Mouse (Mus musculus): ENCODE data around the gene Aen. TPM values are rescaled to one million over a fixed set of nuclear protein-coding genes. Genes with fewer than 3 reads are reported as not detected.
A peak's percentile ranks its signal among the peaks of the same experiment; 100 is the strongest.

Aen gene
- polyA plus RNA-seq, 1 experiment from 2014 or later, result 15.1 TPM

DNA sequence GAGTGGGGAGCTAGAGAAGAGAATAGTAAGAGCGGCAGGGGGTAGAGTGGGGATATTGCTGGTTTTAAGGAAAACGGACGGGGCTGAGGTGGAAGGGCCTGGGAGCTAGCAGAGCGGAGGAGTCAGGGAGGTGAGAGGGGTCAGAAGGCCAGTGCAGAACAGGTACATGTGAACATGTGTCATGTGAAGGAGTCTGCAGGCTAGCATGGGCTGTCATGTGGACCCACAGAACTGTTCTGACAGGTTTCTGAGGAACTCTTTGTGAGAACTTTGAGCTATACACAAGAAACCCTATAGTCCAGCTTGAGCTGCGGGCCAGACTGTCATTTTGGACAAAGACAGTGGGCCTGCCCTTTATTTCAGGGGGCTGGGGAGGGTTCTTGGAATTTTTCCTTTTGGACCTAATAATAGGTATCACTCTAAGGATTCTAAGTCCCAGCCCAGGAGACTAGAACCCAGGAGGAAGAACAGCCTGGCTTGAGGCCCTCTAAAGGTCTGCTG is 17.4 kb downstream of the Aen start, which contains the start of gene Isg20:
Isg20 (plus strand) TSS at position 451 of the 501 bp plus-strand sequence.
- H3K4me3 ChIP-seq (ENCODE audit: low read depth, low read length), result peak within 1 kb of the TSS; percentile 65
- no peaks in the 10 kb centered on the region for H3K9me3 ChIP-seq (ENCODE audit: low read length)
- H3K36me3 ChIP-seq (replicated peaks; ENCODE audit: insufficient read depth, low read length), result peaks cover 31% of the 10 kb centered on the region
- DNase-seq, result no peak
- H3K27ac ChIP-seq (ENCODE audit: low read depth), result peak within 1 kb of the TSS; percentile 97
- no peak for ATAC-seq
- H3K9ac ChIP-seq (replicated peaks), result peak within 1 kb of the TSS; percentile 86
- H3K4me2 ChIP-seq (ENCODE audit: low read depth, low read length), result peak within 1 kb of the TSS; percentile 88
- peaks cover 29% of the 10 kb centered on the region for H3K4me1 ChIP-seq (ENCODE audit: insufficient read depth)
- H3K27me3 ChIP-seq (ENCODE audit: insufficient read depth, low read length), result no peaks in the 10 kb centered on the region
- WGBS (ENCODE audit: insufficient replicate concordance), result 58% methylated on average over 5 of the region's 5 CpGs
- TF ChIP-seq EP300 (IDR thresholded peaks at IDR 0.05; ENCODE audit: low read depth) (no peak), CTCF (IDR thresholded peaks at IDR 0.05; ENCODE audit: low read depth) (no peak)

DNA sequence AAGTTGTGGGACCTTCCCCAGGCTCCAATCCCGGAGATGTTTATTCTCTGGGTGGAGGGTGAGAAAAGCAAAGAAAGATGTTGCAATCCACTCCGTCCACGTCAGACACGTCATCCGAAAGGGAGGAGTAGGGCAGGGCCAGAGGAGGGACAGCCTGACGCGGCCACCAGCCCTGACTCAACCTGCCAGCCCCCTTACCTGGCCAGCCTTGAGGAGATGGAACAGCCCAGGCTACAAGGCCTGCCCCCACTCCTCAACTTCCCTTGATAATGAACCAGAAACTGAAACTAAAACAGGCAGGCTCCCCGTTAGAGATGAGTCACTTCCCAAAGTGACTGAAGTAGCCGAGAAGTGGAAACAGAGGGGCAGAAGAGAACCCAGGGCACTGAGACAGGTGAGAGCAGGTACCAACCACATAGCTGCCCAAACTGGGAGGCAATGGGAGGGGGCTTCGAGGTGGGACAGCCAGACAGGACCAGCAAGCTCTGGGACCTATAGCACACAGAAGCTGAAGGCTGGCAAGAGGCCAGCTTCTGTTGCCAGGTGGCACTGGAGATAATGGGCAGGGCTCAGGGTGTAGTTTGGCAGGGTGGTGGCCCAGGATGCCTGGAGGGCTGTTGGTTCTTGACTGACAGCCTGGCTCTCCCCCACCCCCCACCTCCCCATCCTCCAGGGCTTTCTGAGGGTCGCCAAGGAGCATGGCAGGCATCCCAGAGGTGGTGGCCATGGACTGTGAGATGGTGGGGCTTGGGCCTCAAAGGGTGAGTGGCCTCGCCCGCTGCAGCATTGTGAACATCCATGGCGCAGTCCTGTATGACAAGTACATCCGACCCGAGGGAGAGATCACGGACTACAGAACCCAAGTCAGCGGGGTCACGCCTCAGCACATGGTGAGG is 18.2 kb downstream of the Aen start:
- WGBS (ENCODE audit: insufficient replicate concordance), result 37% methylated on average over 19 of the region's 19 CpGs
- H3K9ac ChIP-seq (replicated peaks), result peak overlapping the region; percentile 86
- ATAC-seq (peak; percentile 91), DNase-seq (peak; percentile 89)
- TF ChIP-seq EP300 (IDR thresholded peaks at IDR 0.05; ENCODE audit: low read depth), result peak; percentile 93
- no peak for TF ChIP-seq CTCF (IDR thresholded peaks at IDR 0.05; ENCODE audit: low read depth)
- no peaks in the 10 kb centered on the region for H3K9me3 ChIP-seq (ENCODE audit: low read length)
- peak overlapping the region; percentile 88 for H3K4me2 ChIP-seq (ENCODE audit: low read depth, low read length)
- peak overlapping the region; percentile 65 for H3K4me3 ChIP-seq (ENCODE audit: low read depth, low read length)
- peak overlapping the region; percentile 97 for H3K27ac ChIP-seq (ENCODE audit: low read depth)
- H3K36me3 ChIP-seq (replicated peaks; ENCODE audit: insufficient read depth, low read length), result peaks cover 29% of the 10 kb centered on the region
- H3K4me1 ChIP-seq (ENCODE audit: insufficient read depth), result peaks cover 29% of the 10 kb centered on the region
- no peaks in the 10 kb centered on the region for H3K27me3 ChIP-seq (ENCODE audit: insufficient read depth, low read length)

DNA sequence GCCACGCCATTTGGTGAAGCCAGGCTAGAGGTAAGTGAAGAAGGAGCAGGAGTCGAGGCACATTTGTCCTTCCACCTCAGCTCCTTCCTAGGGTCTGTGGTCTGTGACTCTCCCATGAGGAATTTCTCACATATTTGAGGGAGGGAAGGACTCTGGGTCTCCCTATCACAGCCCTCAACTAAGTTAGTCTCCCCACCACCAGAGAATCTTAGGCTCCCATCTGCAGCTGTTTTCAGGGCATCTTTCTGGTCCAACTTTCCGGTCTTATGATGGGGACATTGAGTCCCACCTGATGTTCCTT is 18.8 kb downstream of the Aen start:
- peak overlapping the region; percentile 86 for H3K9ac ChIP-seq (replicated peaks)
- no peaks in the 10 kb centered on the region for H3K9me3 ChIP-seq (ENCODE audit: low read length)
- peaks cover 31% of the 10 kb centered on the region for H3K36me3 ChIP-seq (replicated peaks; ENCODE audit: insufficient read depth, low read length)
- DNase-seq, result no peak
- H3K4me3 ChIP-seq (ENCODE audit: low read depth, low read length), result peak overlapping the region; percentile 65
- peak overlapping the region; percentile 97 for H3K27ac ChIP-seq (ENCODE audit: low read depth)
- 59% methylated on average over 3 of the region's 3 CpGs for WGBS (ENCODE audit: insufficient replicate concordance)
- peak overlapping the region; percentile 88 for H3K4me2 ChIP-seq (ENCODE audit: low read depth, low read length)
- ATAC-seq, result no peak
- H3K27me3 ChIP-seq (ENCODE audit: insufficient read depth, low read length), result no peaks in the 10 kb centered on the region
- peaks cover 29% of the 10 kb centered on the region for H3K4me1 ChIP-seq (ENCODE audit: insufficient read depth)
- TF ChIP-seq EP300 (IDR thresholded peaks at IDR 0.05; ENCODE audit: low read depth), result no peak
- TF ChIP-seq CTCF (IDR thresholded peaks at IDR 0.05; ENCODE audit: low read depth), result no peak

DNA sequence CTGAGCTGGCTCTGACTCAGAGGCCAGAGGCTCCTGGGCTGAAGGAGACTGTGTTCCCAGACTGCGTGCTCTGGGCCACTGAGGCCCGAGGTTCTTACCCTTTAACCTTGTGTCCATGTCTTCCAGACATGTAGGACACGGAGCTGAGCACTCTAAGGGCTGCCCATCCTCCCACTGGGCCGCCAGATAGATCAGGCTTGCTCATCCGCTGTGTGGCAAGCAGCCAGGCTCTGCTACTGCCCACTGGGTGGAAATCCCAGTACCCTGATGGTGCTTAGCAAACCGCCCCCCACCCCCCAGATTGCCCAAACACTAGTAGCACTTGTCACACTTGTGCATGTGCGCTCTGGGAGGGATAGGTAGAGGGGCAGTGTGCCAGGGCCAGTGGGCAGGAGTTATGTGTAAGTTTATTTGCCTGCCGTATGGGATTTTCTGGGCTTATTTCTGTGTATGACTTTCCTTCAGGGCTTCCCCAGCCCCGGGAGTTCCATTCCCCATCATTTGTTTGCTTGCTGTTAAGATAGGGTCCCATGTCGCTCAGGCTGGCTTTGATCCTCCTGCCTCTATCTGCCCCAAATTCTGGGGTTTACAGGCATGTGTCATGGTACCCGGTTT is 19.3 kb downstream of the Aen start:
- peaks cover 31% of the 10 kb centered on the region for H3K36me3 ChIP-seq (replicated peaks; ENCODE audit: insufficient read depth, low read length)
- no peaks in the 10 kb centered on the region for H3K27me3 ChIP-seq (ENCODE audit: insufficient read depth, low read length)
- TF ChIP-seq CTCF (IDR thresholded peaks at IDR 0.05; ENCODE audit: low read depth), result no peak
- no peak for TF ChIP-seq EP300 (IDR thresholded peaks at IDR 0.05; ENCODE audit: low read depth)
- DNase-seq, result peak; percentile 56
- no peak for ATAC-seq
- 71% methylated on average over 11 of the region's 11 CpGs for WGBS (ENCODE audit: insufficient replicate concordance)
- peak overlapping the region; percentile 97 for H3K27ac ChIP-seq (ENCODE audit: low read depth)
- H3K4me3 ChIP-seq (ENCODE audit: low read depth, low read length), result peak overlapping the region; percentile 65
- H3K4me1 ChIP-seq (ENCODE audit: insufficient read depth), result peaks cover 29% of the 10 kb centered on the region
- H3K9me3 ChIP-seq (ENCODE audit: low read length), result no peaks in the 10 kb centered on the region
- peak overlapping the region; percentile 86 for H3K9ac ChIP-seq (replicated peaks)
- peak overlapping the region; percentile 88 for H3K4me2 ChIP-seq (ENCODE audit: low read depth, low read length)

DNA sequence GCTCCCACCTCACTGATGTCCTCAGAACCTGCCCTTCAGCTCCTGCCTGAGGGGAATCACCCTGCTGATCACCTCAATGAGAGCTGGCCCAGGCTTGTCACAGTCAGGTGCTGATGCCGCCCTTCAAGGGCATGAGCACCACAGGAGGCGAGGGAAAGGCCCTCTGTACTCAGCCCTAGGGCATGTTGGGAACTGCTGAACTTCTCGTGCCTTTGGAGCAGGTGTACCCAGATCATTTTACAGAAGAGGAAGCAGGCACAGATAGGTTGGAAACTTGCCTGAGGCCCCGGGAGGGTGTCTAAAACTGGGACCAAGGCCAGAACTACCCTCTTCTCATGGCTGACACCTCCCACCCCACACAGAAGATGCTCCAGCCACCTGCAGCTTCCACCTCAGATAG is 23.0 kb downstream of the Aen start:
- WGBS (ENCODE audit: insufficient replicate concordance), result 43% methylated on average over 4 of the region's 4 CpGs

DNA sequence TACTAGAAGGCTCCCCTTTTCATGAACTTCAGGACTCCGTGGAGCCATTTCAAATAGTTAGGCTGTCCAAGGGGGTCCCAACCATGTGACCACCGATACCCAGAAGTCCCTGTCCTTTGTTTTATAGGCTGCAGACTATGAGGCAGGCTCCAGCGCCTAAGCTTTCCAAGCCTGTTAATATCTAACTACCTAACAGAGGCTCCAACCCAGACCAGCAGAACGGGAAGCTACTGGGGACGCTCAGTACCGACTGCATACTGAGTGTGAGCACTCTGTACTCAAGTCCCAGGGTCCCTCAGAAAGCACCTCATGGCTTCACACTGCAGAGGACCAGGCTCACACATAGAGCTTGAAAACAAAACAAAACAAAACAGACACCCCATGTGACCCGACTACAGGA is 26.9 kb downstream of the Aen start:
- ATAC-seq (peak; percentile 30; the same call in 1 of the 2 replicates), DNase-seq (no peak)
- H3K36me3 ChIP-seq (replicated peaks; ENCODE audit: insufficient read depth, low read length), result peaks cover 18% of the 10 kb centered on the region
- no peaks in the 10 kb centered on the region for H3K27me3 ChIP-seq (ENCODE audit: insufficient read depth, low read length)
- TF ChIP-seq EP300 (IDR thresholded peaks at IDR 0.05; ENCODE audit: low read depth) (no peak), CTCF (IDR thresholded peaks at IDR 0.05; ENCODE audit: low read depth) (no peak)
- no peak overlapping the region for H3K27ac ChIP-seq (ENCODE audit: low read depth)
- H3K4me1 ChIP-seq (ENCODE audit: insufficient read depth), result no peaks in the 10 kb centered on the region; the same call in 1 of the 2 replicates
- H3K9me3 ChIP-seq (ENCODE audit: low read length), result no peaks in the 10 kb centered on the region
- no peak overlapping the region for H3K4me2 ChIP-seq (ENCODE audit: low read depth, low read length)
- WGBS (ENCODE audit: insufficient replicate concordance), result 54% methylated on average over 7 of the region's 7 CpGs
- no peak overlapping the region for H3K4me3 ChIP-seq (ENCODE audit: low read depth, low read length)
- H3K9ac ChIP-seq (replicated peaks), result no peak overlapping the region

More for the DNA sequence above, 23.0 kb downstream of the Aen start:
- peaks cover 33% of the 10 kb centered on the region for H3K36me3 ChIP-seq (replicated peaks; ENCODE audit: insufficient read depth, low read length)
- DNase-seq (no peak), ATAC-seq (no peak)
- peaks cover 9% of the 10 kb centered on the region for H3K4me1 ChIP-seq (ENCODE audit: insufficient read depth)
- no peaks in the 10 kb centered on the region for H3K27me3 ChIP-seq (ENCODE audit: insufficient read depth, low read length)
- no peak overlapping the region for H3K9ac ChIP-seq (replicated peaks)
- no peaks in the 10 kb centered on the region for H3K9me3 ChIP-seq (ENCODE audit: low read length)
- no peak overlapping the region for H3K27ac ChIP-seq (ENCODE audit: low read depth)
- no peak for TF ChIP-seq EP300 (IDR thresholded peaks at IDR 0.05; ENCODE audit: low read depth)
- no peak for TF ChIP-seq CTCF (IDR thresholded peaks at IDR 0.05; ENCODE audit: low read depth)
- H3K4me3 ChIP-seq (ENCODE audit: low read depth, low read length), result no peak overlapping the region
- no peak overlapping the region for H3K4me2 ChIP-seq (ENCODE audit: low read depth, low read length)
